Mouse (Mus musculus) CH12.LX (cell line): Measurements from ENCODE around the gene Rfx7. TPM values are rescaled to one million over a fixed set of nuclear protein-coding genes. Genes with fewer than 3 reads are reported as not detected.

Experiments
- DNase-seq: peaks from one replicate; pipeline ENCODE4 v3.0.0-alpha.2; 2013; ENCODE audit errors: extremely low read depth
- H3K27ac ChIP-seq: 2 replicates; pipeline ENCODE4 v1.5.1; 2012; ENCODE audit warnings: low read depth, mild to moderate bottlenecking, control low read depth, moderate library complexity; ENCODE audit not compliant: insufficient read depth
- H3K27me3 ChIP-seq: replicated peaks from 2 replicates; pipeline ENCODE3; 2012; ENCODE audit warnings: inconsistent platforms
- H3K36me3 ChIP-seq, 2 experiments: replicated peaks in 1 of 2; 2 replicates each; pipeline versions ENCODE3 to v1.6.1; 2012; ENCODE audit warnings: inconsistent platforms in 1 of 2, low read length in 1 of 2, mild to moderate bottlenecking in 1 of 2, mixed read lengths in 1 of 2, moderate library complexity in 1 of 2; ENCODE audit not compliant: control insufficient read depth in 1 of 2, insufficient read depth in 1 of 2
- H3K4me1 ChIP-seq, 2 experiments: 2 replicates each; pipeline ENCODE4 v1.6.1; 2012; ENCODE audit warnings: inconsistent platforms in 1 of 2, moderate library complexity in 1 of 2; ENCODE audit not compliant: insufficient read depth in 2 of 2, control insufficient read depth in 1 of 2
- H3K4me2 ChIP-seq: 2 replicates; pipeline ENCODE4 v1.6.1; 2012; ENCODE audit warnings: low read depth, mild to moderate bottlenecking, control low read depth; ENCODE audit not compliant: poor library complexity, insufficient read depth, severe bottlenecking
- H3K4me3 ChIP-seq, 3 experiments: fragments of 150-350 bp in 1 of 3; sonication (generic) in 1 of 3; replicated peaks in 1 of 3; 2 replicates each; pipeline versions ENCODE3 to v1.5.1; 2011 to 2012; ENCODE audit warnings: low read depth in 2 of 3, low read length in 2 of 3, mild to moderate bottlenecking in 2 of 3, moderate library complexity in 2 of 3, control low read depth in 1 of 3, improper control_type of control experiment in 1 of 3, inconsistent platforms in 1 of 3, mixed read lengths in 1 of 3; ENCODE audit not compliant: poor library complexity in 1 of 3
- H3K79me2 ChIP-seq: replicated peaks from 2 replicates; pipeline ENCODE4 v1.6.1; 2012; ENCODE audit warnings: mild to moderate bottlenecking, moderate library complexity; ENCODE audit not compliant: control insufficient read depth, poor library complexity, insufficient read depth, severe bottlenecking; ENCODE audit errors: extremely low read depth
- H3K9ac ChIP-seq: 2 replicates; pipeline ENCODE4 v1.6.1; 2012; ENCODE audit warnings: low read depth, mild to moderate bottlenecking, control low read depth, moderate library complexity; ENCODE audit not compliant: insufficient read depth
- H3K9me3 ChIP-seq: replicated peaks from 2 replicates; pipeline ENCODE3; 2012; ENCODE audit warnings: low read length, inconsistent platforms, mixed read lengths
- CHD2 ChIP-seq: IDR thresholded peaks from 2 replicates; pipeline ENCODE4 v1.6.1; 2011; ENCODE audit warnings: low read length, improper control_type of control experiment
- CTCF ChIP-seq, 2 experiments: IDR thresholded peaks in 1 of 2; conservative IDR thresholded peaks in 1 of 2; 2 replicates each; pipeline ENCODE4 v1.5.1; 2011 to 2012; ENCODE audit warnings: low read depth in 2 of 2, low read length in 2 of 2, improper control_type of control experiment in 1 of 2, inconsistent platforms in 1 of 2, mild to moderate bottlenecking in 1 of 2, moderate library complexity in 1 of 2
- ELF1 ChIP-seq: IDR thresholded peaks from 2 replicates; pipeline ENCODE4 v1.6.1; 2014; ENCODE audit warnings: low read depth, mild to moderate bottlenecking, inconsistent platforms, low read length, improper control_type of control experiment
- GABPA ChIP-seq: IDR thresholded peaks from 2 replicates; pipeline ENCODE4 v1.6.1; 2012; ENCODE audit warnings: low read depth, low read length, improper control_type of control experiment, inconsistent platforms; ENCODE audit not compliant: insufficient replicate concordance
- HCFC1 ChIP-seq: IDR thresholded peaks from 2 replicates; pipeline ENCODE4 v1.6.1; 2012; ENCODE audit warnings: low read depth, mild to moderate bottlenecking, inconsistent platforms, low read length, improper control_type of control experiment
- IRF4 ChIP-seq: IDR thresholded peaks from 2 replicates; pipeline ENCODE4 v1.6.1; 2014; ENCODE audit warnings: low read depth, mild to moderate bottlenecking, inconsistent platforms, low read length, improper control_type of control experiment
- JUN ChIP-seq: IDR thresholded peaks from 2 replicates; pipeline ENCODE4 v1.6.1; 2011; ENCODE audit warnings: low read depth, mild to moderate bottlenecking, low read length, improper control_type of control experiment, moderate library complexity; ENCODE audit not compliant: insufficient read depth
- KAT2A ChIP-seq: IDR thresholded peaks from 2 replicates; pipeline ENCODE4 v1.6.1; 2012; ENCODE audit warnings: low read length, improper control_type of control experiment, inconsistent platforms; ENCODE audit not compliant: insufficient replicate concordance
- MAFK ChIP-seq: IDR thresholded peaks from 2 replicates; pipeline ENCODE4 v1.6.1; 2011; ENCODE audit warnings: low read length, improper control_type of control experiment; ENCODE audit not compliant: insufficient replicate concordance
- MAX ChIP-seq: IDR thresholded peaks from 2 replicates; pipeline ENCODE4 v1.6.1; 2011; ENCODE audit warnings: low read length, improper control_type of control experiment
- MAZ ChIP-seq: IDR thresholded peaks from 2 replicates; pipeline ENCODE4 v1.6.1; 2012; ENCODE audit warnings: low read depth, mild to moderate bottlenecking, inconsistent platforms, low read length, improper control_type of control experiment, moderate library complexity
- MEF2A ChIP-seq: IDR thresholded peaks from 2 replicates; pipeline ENCODE4 v1.6.1; 2014; ENCODE audit warnings: low read depth, mild to moderate bottlenecking, inconsistent platforms, low read length, improper control_type of control experiment, borderline replicate concordance
- MYC ChIP-seq: IDR thresholded peaks from 2 replicates; pipeline ENCODE4 v1.6.1; 2011; ENCODE audit warnings: low read depth, mild to moderate bottlenecking, improper control_type of control experiment, low read length
- NELFE ChIP-seq: IDR thresholded peaks from 2 replicates; pipeline ENCODE4 v1.6.1; 2011; ENCODE audit warnings: low read depth, low read length, improper control_type of control experiment
- NRF1 ChIP-seq: IDR thresholded peaks from 2 replicates; pipeline ENCODE4 v1.6.1; 2014; ENCODE audit warnings: low read depth, mild to moderate bottlenecking, inconsistent platforms, low read length, improper control_type of control experiment, moderate library complexity
- PAX5 ChIP-seq: IDR thresholded peaks from 2 replicates; pipeline ENCODE4 v1.6.1; 2012; ENCODE audit warnings: low read length, inconsistent platforms, mixed read lengths
- POLR2A ChIP-seq: IDR thresholded peaks from 2 replicates; pipeline ENCODE4 v1.6.1; 2011; ENCODE audit warnings: low read depth, mild to moderate bottlenecking, improper control_type of control experiment, low read length
- RCOR1 ChIP-seq: conservative IDR thresholded peaks from 2 replicates; pipeline ENCODE4 v1.6.1; 2012; ENCODE audit warnings: low read depth, mild to moderate bottlenecking, inconsistent platforms, low read length, improper control_type of control experiment
- SIN3A ChIP-seq: IDR thresholded peaks from 2 replicates; pipeline ENCODE4 v1.6.1; 2012; ENCODE audit warnings: low read length, improper control_type of control experiment, inconsistent platforms
- TBP ChIP-seq: conservative IDR thresholded peaks from 2 replicates; pipeline ENCODE4 v1.6.1; 2011; ENCODE audit warnings: low read depth, low read length, improper control_type of control experiment
- TCF12 ChIP-seq: IDR thresholded peaks from 2 replicates; pipeline ENCODE4 v1.6.1; 2014; ENCODE audit warnings: low read depth, mild to moderate bottlenecking, inconsistent platforms, low read length, improper control_type of control experiment
- UBTF ChIP-seq: IDR thresholded peaks from 2 replicates; pipeline ENCODE4 v1.6.1; 2012; ENCODE audit warnings: low read depth, mild to moderate bottlenecking, inconsistent platforms, low read length, improper control_type of control experiment, moderate library complexity
- USF1 ChIP-seq: IDR thresholded peaks from 2 replicates; pipeline ENCODE4 v1.6.1; 2014; ENCODE audit warnings: low read depth, mild to moderate bottlenecking, inconsistent platforms, low read length, improper control_type of control experiment
- USF2 ChIP-seq: conservative IDR thresholded peaks from 2 replicates; pipeline ENCODE4 v1.6.1; 2011; ENCODE audit warnings: low read depth, low read length, improper control_type of control experiment
- ZC3H11A ChIP-seq: IDR thresholded peaks from 2 replicates; pipeline ENCODE4 v1.6.1; 2012; ENCODE audit warnings: low read depth, mild to moderate bottlenecking, inconsistent platforms, low read length, improper control_type of control experiment
- ZNF384 ChIP-seq: IDR thresholded peaks from 2 replicates; pipeline ENCODE4 v1.6.1; 2012; ENCODE audit warnings: low read depth, low read length, improper control_type of control experiment, inconsistent platforms
- dilution Hi-C: fragments of 300-500 bp; cut with MboI; formaldehyde crosslinking; loops from 2 replicates; pipeline ENCODE4 v1.14.3; 2020; ENCODE audit warnings: low sequenced_read_pairs; ENCODE audit not compliant: extremely low pct_unique_long_range_greater_than_20kb, extremely low pct_ligation_motif_present
- in situ Hi-C: fragments of 300-500 bp; cut with MboI; formaldehyde crosslinking; loops from 3 replicates; pipeline ENCODE4 v1.14.3; 2019; ENCODE audit warnings: low sequenced_read_pairs, low pct_ligation_motif_present, low pct_unique_long_range_greater_than_20kb, mixed read lengths
- polyA plus RNA-seq: library from polyadenylated mRNA; unstranded; fragments of >175 nt; gene quantifications from 2 replicates; pipeline ENCODE4 v1.2.1, GENCODE M21; 2012; ENCODE audit warnings: low read depth; ENCODE audit not compliant: insufficient read length
- total RNA-seq, 2 experiments: library from RNA; depleted of rRNA; stranded (reverse); fragments of 300-350 nt in 1 of 2; fragments of >200 nt in 1 of 2; gene quantifications; 2 replicates each; pipeline ENCODE4 v1.2.3; 2012 to 2014

Rfx7 gene
- total and polyA plus RNA-seq, 3 experiments = 18.4 to 49.9 (median 27.3) TPM

- Histone ChIP-seq H3K4me2 (peak within 1 kb of the TSS; percentile 52), H3K27ac (peak within 1 kb of the TSS; percentile 66), H3K27me3 (peaks cover 11% of the 10 kb centered on the region), H3K4me1 (peaks cover 0 to 45% of the 10 kb centered on the region in 2 experiments; a peak in 3 of 4 replicates), H3K9ac (peak within 1 kb of the TSS; percentile 72), H3K9me3 (no peaks in the 10 kb centered on the region), H3K36me3 (peaks cover 0 to 27% of the 10 kb centered on the region in 2 experiments), H3K4me3 (peak within 1 kb of the TSS; percentile 59 to 75 (median 74)), H3K79me2 (peaks cover 9% of the 10 kb centered on the region)
- DNase-seq = peak; percentile 86
- TF ChIP-seq RCOR1 = no peak
- TF ChIP-seq TBP = no peak
- TF ChIP-seq ZC3H11A = no peak
- no peak for TF ChIP-seq PAX5
- TF ChIP-seq MEF2A = no peak
- TF ChIP-seq CHD2 = peak; percentile 54
- TF ChIP-seq CTCF (conservative IDR thresholded peaks at IDR 0.05 in 1 of 2, IDR thresholded peaks at IDR 0.05 in 1 of 2; ENCODE audit: low read depth in 2 of 2, low read length in 2 of 2) = no peak
- peak; percentile 45 for TF ChIP-seq NELFE
- TF ChIP-seq USF2 = no peak
- TF ChIP-seq MYC = 0 out of 2 replicates have a peak, but pooled peaks have one; percentile 57
- peak; percentile 89 for TF ChIP-seq NRF1
- TF ChIP-seq MAZ = 0 out of 2 replicates have a peak, but pooled peaks have one; percentile 10
- TF ChIP-seq HCFC1 = peak; percentile 12
- TF ChIP-seq ZNF384 = no peak
- no peak for TF ChIP-seq GABPA
- 0 out of 2 replicates have a peak, but pooled peaks have one; percentile 12 for TF ChIP-seq IRF4
- TF ChIP-seq MAX = 0 out of 2 replicates have a peak, but pooled peaks have one; percentile 11
- peak; percentile 51; the same call in 1 of the 2 replicates for TF ChIP-seq SIN3A
- 0 out of 2 replicates have a peak, but pooled peaks have one; percentile 21 for TF ChIP-seq KAT2A
- TF ChIP-seq POLR2A = peak; percentile 70
- no peak for TF ChIP-seq MAFK
- TF ChIP-seq UBTF = no peak
- no peak for TF ChIP-seq USF1
- peak; percentile 63; the same call in 1 of the 2 replicates for TF ChIP-seq TCF12
- no peak for TF ChIP-seq JUN
- TF ChIP-seq ELF1 = peak; percentile 16; the same call in 1 of the 2 replicates
- in situ Hi-C loops (no loop called here), dilution Hi-C loops (no loop called here)
Observed at GRCm38 (mm10) chr9:72661895-72662661, 130.0 kb downstream of the Rfx7 start, which contains the start of gene Nedd4. TSS of gene Nedd4 (plus strand) at chr9:72662346.
